Mouse (Mus musculus) cerebellum, adult (tissue): Measurements from ENCODE around the gene Ssxb3.
"Not testable (repeated sequence)": the region's sequence is repeated elsewhere in the genome, so short reads cannot be mapped to it uniquely, and the experiment has no call there.

Source experiments
- ATAC-seq: cut with Nextera tagmentation; 2 replicates; pipeline ENCODE4 v1.9.2; 2017; ENCODE audit warnings: mild to moderate bottlenecking, moderate library complexity, mixed read lengths; ENCODE audit not compliant: insufficient number of reproducible peaks, low FRiP score, low TSS enrichment

Ssxb3 gene

GRCm38 (mm10) chrX:8591716-8592115 is at the start of gene Ssxb3:
Gene Ssxb3 (minus strand): TSS chrX:8591816.
- ATAC-seq: not testable (repeated sequence)

DNA sequence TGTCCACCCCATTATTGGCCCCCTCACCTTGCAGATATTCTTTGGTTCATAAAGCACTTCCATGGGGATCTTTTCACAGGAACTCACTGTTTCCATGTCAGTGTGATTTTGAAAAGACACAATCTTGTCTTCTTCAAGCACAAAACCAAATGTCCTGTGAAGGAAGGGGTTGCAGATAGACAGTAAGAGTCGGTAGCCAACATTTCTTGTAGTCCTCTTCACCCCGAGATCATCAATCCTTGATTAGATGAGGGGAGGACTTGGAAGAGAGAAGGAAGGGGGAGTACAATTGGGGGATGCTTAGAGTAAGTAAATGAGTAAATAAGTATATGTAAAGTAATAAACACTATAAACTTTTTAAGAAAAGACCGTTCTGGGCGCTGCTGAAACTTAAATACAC is 43.5 kb downstream of the Ssxb3 start, which contains the start of gene Ssxb6:
Gene Ssxb6 (minus strand): TSS at position 101 of the 400 bp plus-strand sequence.
- not testable (repeated sequence) for ATAC-seq
